Mouse (Mus musculus) ES-E14 (cell line): ENCODE data around the gene Gstm1.

Experiments
- CHD2 ChIP-seq: IDR thresholded peaks from 2 replicates; pipeline ENCODE4 v1.6.1; 2014; ENCODE audit warnings: mild to moderate bottlenecking, low read depth, low read length, inconsistent platforms
- HCFC1 ChIP-seq: IDR thresholded peaks from 2 replicates; pipeline ENCODE4 v1.6.1; 2012; ENCODE audit warnings: low read length, inconsistent platforms, borderline replicate concordance; ENCODE audit not compliant: insufficient read depth
- MAFK ChIP-seq: IDR thresholded peaks from 2 replicates; pipeline ENCODE4 v1.6.1; 2014; ENCODE audit warnings: mild to moderate bottlenecking, low read depth, low read length, inconsistent platforms; ENCODE audit not compliant: insufficient read depth
- ZC3H11A ChIP-seq: IDR thresholded peaks from 2 replicates; pipeline ENCODE4 v1.6.1; 2012; ENCODE audit warnings: low read depth, mild to moderate bottlenecking, inconsistent platforms, low read length, borderline replicate concordance
- ZNF384 ChIP-seq: IDR thresholded peaks from 2 replicates; pipeline ENCODE4 v1.6.1; 2012; ENCODE audit warnings: low read depth, low read length, inconsistent platforms

- TF ChIP-seq CHD2 (no peak), HCFC1 (no peak), MAFK (peak; percentile 58; the same call in 1 of the 2 replicates), ZC3H11A (no peak), ZNF384 (no peak)
These were observed 4.4 kb downstream of the Gstm1 start for GRCm38 (mm10) chr3:108013331-108013871.
